Mouse (Mus musculus) MEL (cell line): ENCODE results near the gene Pnma3. TPM values are rescaled to one million over a fixed set of nuclear protein-coding genes. Genes with fewer than 3 reads are reported as not detected.

Experiments
- DNase-seq: peaks from one replicate; pipeline ENCODE4 v3.0.0; 2011; ENCODE audit warnings: low read depth, low spot score
- H3K27ac ChIP-seq: 2 replicates; pipeline ENCODE4 v1.5.1; 2012; ENCODE audit warnings: low read depth, mild to moderate bottlenecking, control low read depth, low read length, moderate library complexity; ENCODE audit not compliant: control insufficient read depth
- H3K27me3 ChIP-seq, 2 experiments: fragments of 150-350 bp in 1 of 2; sonication (generic) in 1 of 2; 2 replicates each; pipeline ENCODE4 v1.6.1; 2012; ENCODE audit warnings: low read length in 2 of 2, mild to moderate bottlenecking in 2 of 2, improper control_type of control experiment in 1 of 2, moderate library complexity in 1 of 2; ENCODE audit not compliant: insufficient read depth in 2 of 2, control insufficient read depth in 1 of 2
- H3K36me3 ChIP-seq, 2 experiments: 2 replicates each; pipeline ENCODE4 v1.6.1; 2012 to 2014; ENCODE audit warnings: low read length in 2 of 2, improper control_type of control experiment in 1 of 2, inconsistent platforms in 1 of 2, mild to moderate bottlenecking in 1 of 2; ENCODE audit not compliant: insufficient read depth in 2 of 2, control insufficient read depth in 1 of 2
- H3K4me1 ChIP-seq, 2 experiments: fragments of 150-350 bp in 1 of 2; sonication (generic) in 1 of 2; 2 replicates each; pipeline ENCODE4 v1.6.1; 2012; ENCODE audit warnings: low read length in 2 of 2, improper control_type of control experiment in 1 of 2, mild to moderate bottlenecking in 1 of 2; ENCODE audit not compliant: insufficient read depth in 2 of 2, control insufficient read depth in 1 of 2
- H3K4me3 ChIP-seq, 2 experiments: fragments of 150-350 bp in 1 of 2; sonication (generic) in 1 of 2; 2 replicates each; pipeline ENCODE4 v1.5.1; 2012; ENCODE audit warnings: low read depth in 2 of 2, low read length in 2 of 2, mild to moderate bottlenecking in 2 of 2, moderate library complexity in 2 of 2, control low read depth in 1 of 2, improper control_type of control experiment in 1 of 2; ENCODE audit not compliant: control insufficient read depth in 1 of 2, insufficient read depth in 1 of 2
- H3K79me2 ChIP-seq: 2 replicates; pipeline ENCODE4 v1.6.1; 2012; ENCODE audit warnings: mild to moderate bottlenecking, low read length, moderate library complexity; ENCODE audit not compliant: control insufficient read depth, poor library complexity, insufficient read depth
- H3K9ac ChIP-seq: 2 replicates; pipeline ENCODE4 v1.6.1; 2012; ENCODE audit warnings: low read depth, mild to moderate bottlenecking, control low read depth, low read length, moderate library complexity; ENCODE audit not compliant: control insufficient read depth, poor library complexity, severe bottlenecking
- H3K9me3 ChIP-seq: fragments of 150-350 bp; sonication (generic); replicated peaks from 2 replicates; pipeline ENCODE4 v1.6.1; 2012; ENCODE audit warnings: mild to moderate bottlenecking, low read length, improper control_type of control experiment, moderate library complexity; ENCODE audit not compliant: insufficient read depth
- CTCF ChIP-seq, 3 experiments: IDR thresholded peaks in 2 of 3; conservative IDR thresholded peaks in 1 of 3; 2 replicates each; pipeline ENCODE4 v1.5.1; 2011 to 2012; ENCODE audit warnings: low read length in 3 of 3, low read depth in 2 of 3, mild to moderate bottlenecking in 2 of 3, improper control_type of control experiment in 1 of 3, inconsistent platforms in 1 of 3, mixed read lengths in 1 of 3, moderate library complexity in 1 of 3; ENCODE audit not compliant: control insufficient read depth in 1 of 3, insufficient read depth in 1 of 3, poor library complexity in 1 of 3, severe bottlenecking in 1 of 3
- E2F4 ChIP-seq: IDR thresholded peaks from 2 replicates; pipeline ENCODE4 v1.6.1; 2011; ENCODE audit warnings: low read depth, low read length, improper control_type of control experiment, borderline replicate concordance
- GABPA ChIP-seq: IDR thresholded peaks from 2 replicates; pipeline ENCODE4 v1.6.1; 2012; ENCODE audit warnings: low read depth, mild to moderate bottlenecking, inconsistent platforms, low read length, improper control_type of control experiment, moderate library complexity
- JUND ChIP-seq: IDR thresholded peaks from 2 replicates; pipeline ENCODE4 v1.6.1; 2011; ENCODE audit warnings: low read depth, mild to moderate bottlenecking, improper control_type of control experiment, low read length
- KAT2A ChIP-seq: conservative IDR thresholded peaks from 2 replicates; pipeline ENCODE4 v1.6.1; 2012; ENCODE audit warnings: low read depth, low read length, improper control_type of control experiment, inconsistent platforms
- MAX ChIP-seq: IDR thresholded peaks from 2 replicates; pipeline ENCODE4 v1.6.1; 2011; ENCODE audit warnings: low read length, improper control_type of control experiment
- MAZ ChIP-seq: IDR thresholded peaks from 2 replicates; pipeline ENCODE4 v1.6.1; 2012; ENCODE audit warnings: low read depth, mild to moderate bottlenecking, inconsistent platforms, low read length, improper control_type of control experiment
- MEF2A ChIP-seq: IDR thresholded peaks from 2 replicates; pipeline ENCODE4 v1.6.1; 2014; ENCODE audit warnings: low read depth, mild to moderate bottlenecking, inconsistent platforms, low read length, improper control_type of control experiment; ENCODE audit not compliant: poor library complexity, insufficient replicate concordance, severe bottlenecking; ENCODE audit errors: extremely low read depth
- MXI1 ChIP-seq: IDR thresholded peaks from 2 replicates; pipeline ENCODE4 v1.6.1; 2011; ENCODE audit warnings: mild to moderate bottlenecking, low read depth, low read length, improper control_type of control experiment
- MYB ChIP-seq: IDR thresholded peaks from 2 replicates; pipeline ENCODE4 v1.6.1; 2011; ENCODE audit warnings: mild to moderate bottlenecking, low read depth, low read length, improper control_type of control experiment
- MYC ChIP-seq: IDR thresholded peaks from 2 replicates; pipeline ENCODE4 v1.6.1; 2011; ENCODE audit warnings: low read depth, mild to moderate bottlenecking, low read length, improper control_type of control experiment, moderate library complexity
- NELFE ChIP-seq: IDR thresholded peaks from 2 replicates; pipeline ENCODE4 v1.6.1; 2011; ENCODE audit warnings: low read depth, low read length, improper control_type of control experiment
- NRF1 ChIP-seq: IDR thresholded peaks from 2 replicates; pipeline ENCODE4 v1.6.1; 2014; ENCODE audit warnings: low read depth, mild to moderate bottlenecking, inconsistent platforms, low read length, improper control_type of control experiment, moderate library complexity; ENCODE audit not compliant: poor library complexity, insufficient read depth, severe bottlenecking
- POLR2A ChIP-seq, 2 experiments: IDR thresholded peaks; 2 replicates each; pipeline ENCODE4 v1.6.1; 2011 to 2012; ENCODE audit warnings: low read length in 2 of 2, mild to moderate bottlenecking in 2 of 2, control low read depth in 1 of 2, improper control_type of control experiment in 1 of 2, low read depth in 1 of 2, moderate library complexity in 1 of 2; ENCODE audit not compliant: control insufficient read depth in 1 of 2, insufficient read depth in 1 of 2, poor library complexity in 1 of 2
- POLR2AphosphoS5 ChIP-seq: IDR thresholded peaks from 2 replicates; pipeline ENCODE4 v1.6.1; 2012; ENCODE audit warnings: low read depth, borderline replicate concordance, mild to moderate bottlenecking, inconsistent platforms, low read length, moderate library complexity, mixed read lengths
- RAD21 ChIP-seq: IDR thresholded peaks from 2 replicates; pipeline ENCODE4 v1.6.1; 2011; ENCODE audit warnings: mild to moderate bottlenecking, low read depth, low read length, improper control_type of control experiment
- RCOR1 ChIP-seq: IDR thresholded peaks from 2 replicates; pipeline ENCODE4 v1.6.1; 2012; ENCODE audit warnings: low read depth, mild to moderate bottlenecking, inconsistent platforms, low read length, improper control_type of control experiment
- SIN3A ChIP-seq: IDR thresholded peaks from 2 replicates; pipeline ENCODE4 v1.6.1; 2012; ENCODE audit warnings: low read length, improper control_type of control experiment, inconsistent platforms
- SMC3 ChIP-seq: IDR thresholded peaks from 2 replicates; pipeline ENCODE4 v1.6.1; 2011; ENCODE audit warnings: low read depth, low read length, improper control_type of control experiment
- TAL1 ChIP-seq: IDR thresholded peaks from 2 replicates; pipeline ENCODE4 v1.6.1; 2012; ENCODE audit warnings: mild to moderate bottlenecking, inconsistent platforms, low read length, moderate library complexity, mixed read lengths
- TBP ChIP-seq: IDR thresholded peaks from 2 replicates; pipeline ENCODE4 v1.8.0; 2011; ENCODE audit warnings: low read depth, low read length, improper control_type of control experiment
- TCF12 ChIP-seq: IDR thresholded peaks from 2 replicates; pipeline ENCODE4 v1.6.1; 2014; ENCODE audit warnings: low read depth, mild to moderate bottlenecking, inconsistent platforms, low read length, improper control_type of control experiment, moderate library complexity
- USF1 ChIP-seq: IDR thresholded peaks from 2 replicates; pipeline ENCODE4 v1.6.1; 2014; ENCODE audit warnings: low read depth, mild to moderate bottlenecking, inconsistent platforms, low read length, improper control_type of control experiment, moderate library complexity
- ZC3H11A ChIP-seq: IDR thresholded peaks from 2 replicates; pipeline ENCODE4 v1.6.1; 2012; ENCODE audit warnings: low read depth, mild to moderate bottlenecking, inconsistent platforms, low read length, improper control_type of control experiment
- ZKSCAN1 ChIP-seq: IDR thresholded peaks from 2 replicates; pipeline ENCODE4 v1.6.1; 2012; ENCODE audit warnings: low read depth, mild to moderate bottlenecking, inconsistent platforms, low read length, improper control_type of control experiment, moderate library complexity
- ZMIZ1 ChIP-seq: IDR thresholded peaks from 2 replicates; pipeline ENCODE4 v1.6.1; 2012; ENCODE audit warnings: low read depth, mild to moderate bottlenecking, inconsistent platforms, low read length, improper control_type of control experiment, moderate library complexity
- polyA plus RNA-seq, 2 experiments: library from polyadenylated mRNA; stranded (reverse) in 1 of 2; unstranded in 1 of 2; fragments of >175 nt in 1 of 2; fragments of >200 nt in 1 of 2; gene quantifications; 2 replicates each; pipeline versions ENCODE4 v1.2.1 to v1.2.4; 2012; ENCODE audit warnings: low replicate concordance in 2 of 2, low read depth in 1 of 2; ENCODE audit not compliant: insufficient read length in 2 of 2, insufficient read depth in 1 of 2, missing spikeins in 1 of 2
- total RNA-seq: library from RNA; depleted of rRNA; stranded (reverse); fragments of 300-350 nt; gene quantifications from 2 replicates; pipeline ENCODE4 v1.2.3, GENCODE M21; 2012; rRNA removed

Pnma3 gene
- total RNA-seq (not detected in 2 replicates), polyA plus RNA-seq (not detected)

- H3K36me3 ChIP-seq = peaks cover 0 to 8% of the 10 kb centered on the region in 2 experiments; a peak in 2 of 4 replicates
- no peaks in the 10 kb centered on the region for H3K79me2 ChIP-seq
- TF ChIP-seq TCF12 = no peak
- no peak for TF ChIP-seq SMC3
- no peak for TF ChIP-seq NELFE
- TF ChIP-seq TAL1 = no peak
- no peak for TF ChIP-seq E2F4
- no peak for TF ChIP-seq MEF2A
- no peak for TF ChIP-seq TBP
- no peak for TF ChIP-seq ZMIZ1
- no peak for TF ChIP-seq CTCF (IDR thresholded peaks at IDR 0.05 in 2 of 3, conservative IDR thresholded peaks at IDR 0.05 in 1 of 3; ENCODE audit: control insufficient read depth in 1 of 3, insufficient read depth in 1 of 3, low read depth in 2 of 3, low read length in 3 of 3, poor library complexity in 1 of 3, severe bottlenecking in 1 of 3)
- TF ChIP-seq USF1 = no peak
- no peak for TF ChIP-seq SIN3A
- no peak for TF ChIP-seq ZC3H11A
- TF ChIP-seq RAD21 = no peak
- TF ChIP-seq ZKSCAN1 = no peak
- TF ChIP-seq MXI1 = no peak
- no peak for TF ChIP-seq JUND
- TF ChIP-seq MAZ = no peak
- no peak for TF ChIP-seq MYC
- no peak for TF ChIP-seq POLR2AphosphoS5
- TF ChIP-seq MYB = no peak
These were observed at the start of gene Pnma3 for GRCm38 (mm10) chrX:73064415-73064793. Gene Pnma3 (plus strand): TSS chrX:73064787.

GRCm38 (mm10) chrX:73037003-73037402 lies 27.6 kb upstream of the Pnma3 start, which contains the start of gene Pnma5:
Gene Pnma5 (minus strand): TSS chrX:73037103.
- Histone ChIP-seq H3K9ac (no peak within 1 kb of the TSS), H3K36me3 (no peaks in the 10 kb centered on the region), H3K4me3 (no peak within 1 kb of the TSS), H3K79me2 (no peaks in the 10 kb centered on the region), H3K4me1 (no peaks in the 10 kb centered on the region), H3K27ac (no peak within 1 kb of the TSS), H3K9me3 (no peaks in the 10 kb centered on the region), H3K27me3 (no peaks in the 10 kb centered on the region; a peak in 1 of 4 replicates)
- DNase-seq = no peak
- TF ChIP-seq POLR2AphosphoS5 = no peak
- TF ChIP-seq POLR2A (IDR thresholded peaks at IDR 0.05; ENCODE audit: control insufficient read depth in 1 of 2, insufficient read depth in 1 of 2, low read depth in 1 of 2, low read length in 2 of 2, poor library complexity in 1 of 2) = no peak
- TF ChIP-seq SIN3A = no peak
- TF ChIP-seq MAX = no peak
- no peak for TF ChIP-seq NRF1
- TF ChIP-seq TAL1 = no peak
- no peak for TF ChIP-seq TBP
- no peak for TF ChIP-seq KAT2A
- no peak for TF ChIP-seq CTCF (IDR thresholded peaks at IDR 0.05 in 2 of 3, conservative IDR thresholded peaks at IDR 0.05 in 1 of 3; ENCODE audit: control insufficient read depth in 1 of 3, insufficient read depth in 1 of 3, low read depth in 2 of 3, low read length in 3 of 3, poor library complexity in 1 of 3, severe bottlenecking in 1 of 3)
- TF ChIP-seq RAD21 = no peak
- no peak for TF ChIP-seq RCOR1
- TF ChIP-seq GABPA = no peak
- TF ChIP-seq E2F4 = no peak

More at GRCm38 (mm10) chrX:73064415-73064793, at the start of gene Pnma3:
- no peak for DNase-seq
- H3K9ac ChIP-seq = no peak within 1 kb of the TSS
- no peaks in the 10 kb centered on the region for H3K27me3 ChIP-seq
- H3K9me3 ChIP-seq = no peaks in the 10 kb centered on the region
- peaks cover 0 to 6% of the 10 kb centered on the region in 2 experiments; a peak in 3 of 4 replicates for H3K4me1 ChIP-seq
- no peak within 1 kb of the TSS for H3K4me3 ChIP-seq
- H3K27ac ChIP-seq = no peak within 1 kb of the TSS
